Mouse (Mus musculus) C2C12 (cell line): Measurements from ENCODE around the gene Klhl11.

ENCODE experiments used
- CEBPB ChIP-seq: IDR thresholded peaks from one replicate; pipeline ENCODE4 v1.6.1; 2011; ENCODE audit warnings: low read depth, mild to moderate bottlenecking, control low read depth, moderate library complexity
- CTCF ChIP-seq: IDR thresholded peaks from one replicate; pipeline ENCODE4 v1.5.1; 2011; ENCODE audit not compliant: control insufficient read depth, insufficient read depth, insufficient read length
- USF1 ChIP-seq: IDR thresholded peaks from one replicate; pipeline ENCODE4 v1.6.1; 2011; ENCODE audit warnings: low read depth, mild to moderate bottlenecking, control low read depth, moderate library complexity

DNA sequence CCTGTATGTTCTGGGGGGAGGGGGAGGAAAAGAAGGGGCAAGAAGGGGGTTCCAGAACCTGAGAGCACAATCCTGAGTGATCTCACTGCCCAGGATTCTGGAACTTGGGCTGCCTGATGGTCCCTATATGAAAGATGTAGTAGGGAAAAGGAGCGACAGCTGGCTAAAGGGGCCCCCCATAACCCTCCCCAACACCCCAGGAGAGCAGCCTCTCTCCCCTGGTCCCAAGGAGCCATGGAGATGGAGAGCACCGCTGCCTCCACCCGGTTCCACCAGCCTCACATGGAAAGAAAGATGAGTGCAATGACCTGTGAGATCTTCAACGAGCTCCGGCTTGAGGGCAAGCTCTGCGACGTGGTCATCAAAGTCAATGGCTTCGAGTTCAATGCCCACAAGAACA is 30.7 kb downstream of the Klhl11 start, which contains the start of the genes Nt5c3b and Klhl10:
- TF ChIP-seq USF1 = no peak
- no peak for TF ChIP-seq CTCF
- no peak for TF ChIP-seq CEBPB
